Mouse (Mus musculus): Measurements from ENCODE around the gene Procr. TPM values are rescaled to one million over a fixed set of nuclear protein-coding genes. Genes with fewer than 3 reads are reported as not detected.
A peak's percentile ranks its signal among the peaks of the same experiment; 100 is the strongest.

Gene Procr
- polyA plus RNA-seq, 1 experiment from 2014 or later, result 2.4 TPM

DNA sequence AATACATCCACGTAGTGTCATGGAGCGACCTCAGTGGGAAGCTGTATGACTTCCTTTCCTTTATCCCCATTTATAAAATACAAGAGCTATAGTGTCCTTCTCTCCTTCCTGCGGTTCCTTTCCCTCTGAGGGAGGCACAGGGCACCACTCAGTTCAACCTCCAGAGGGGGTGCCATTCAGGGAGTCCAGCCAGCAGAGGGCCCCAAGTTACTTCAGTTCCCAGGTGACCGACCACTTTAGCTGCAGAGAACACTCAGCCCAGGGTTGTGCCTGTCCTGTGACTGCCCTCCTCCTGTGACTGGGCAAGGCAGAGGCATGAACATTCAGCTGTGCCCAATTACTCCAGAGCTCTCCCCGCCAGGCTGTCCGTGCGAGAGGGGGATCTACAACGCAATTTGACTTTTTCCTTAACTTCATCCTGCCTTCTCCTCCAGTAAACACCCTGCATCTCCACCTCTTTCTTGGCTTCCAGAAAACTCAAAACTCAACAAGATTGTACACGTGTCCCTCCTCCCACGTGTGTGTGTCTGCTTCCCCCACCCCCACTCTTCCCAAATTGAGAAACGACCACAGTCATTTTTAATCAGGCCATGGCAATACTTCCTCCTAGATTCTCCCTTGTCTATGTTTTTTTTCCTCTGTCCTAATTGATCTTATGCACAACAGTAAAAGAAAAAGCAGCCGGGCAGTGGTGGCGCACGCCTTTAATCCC is 6.1 kb downstream of the Procr start:
- Histone ChIP-seq H3K27me3 (no peaks in the 10 kb centered on the region), H3K9me3 (no peaks in the 10 kb centered on the region), H3K9ac (replicated peaks) (no peak overlapping the region), H3K36me3 (no peaks in the 10 kb centered on the region), H3K4me1 (replicated peaks) (no peaks in the 10 kb centered on the region), H3K4me3 (replicated peaks) (no peak overlapping the region), H3K4me2 (replicated peaks) (no peak overlapping the region), H3K27ac (no peak overlapping the region)
- no peak for ATAC-seq
- 64% methylated on average over 14 of the region's 14 CpGs for WGBS

DNA sequence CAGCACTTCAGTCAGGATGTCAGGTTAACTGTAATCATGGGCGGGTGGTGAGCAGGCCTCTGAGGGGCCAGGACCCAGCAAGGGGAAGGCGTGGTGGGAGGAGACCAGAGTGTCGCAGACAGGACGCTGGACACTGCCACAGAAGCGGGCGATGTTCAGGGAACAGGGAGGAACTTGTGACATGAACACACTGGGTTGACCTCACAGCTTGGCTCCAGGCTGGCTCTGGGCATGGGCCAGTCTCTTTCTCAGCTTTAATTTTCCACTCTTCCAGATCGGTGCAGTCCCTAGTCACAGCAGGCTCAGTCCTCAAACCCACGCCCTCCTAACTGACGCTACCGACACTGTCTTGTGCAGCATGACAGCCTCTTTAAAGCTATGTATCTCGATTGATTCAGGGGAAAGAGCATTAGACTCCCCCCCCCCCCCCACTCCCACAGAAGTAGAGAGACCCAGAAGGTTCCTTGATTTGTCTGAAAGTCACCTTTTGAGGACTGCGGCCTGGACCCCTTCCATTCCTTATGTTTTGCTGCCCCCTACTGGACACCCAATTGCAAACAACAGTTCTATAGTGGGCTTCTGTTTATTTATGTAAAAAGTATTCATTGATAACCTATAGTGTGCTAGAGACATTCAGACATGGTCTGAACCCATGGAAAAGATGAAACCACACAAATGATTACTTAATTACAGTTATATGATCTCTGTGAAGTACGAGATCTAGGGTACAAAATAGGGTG is 13.9 kb downstream of the Procr start:
- Histone ChIP-seq H3K36me3 (no peaks in the 10 kb centered on the region), H3K27ac (no peak overlapping the region), H3K9me3 (no peaks in the 10 kb centered on the region), H3K4me2 (replicated peaks) (no peak overlapping the region), H3K4me3 (replicated peaks) (no peak overlapping the region), H3K9ac (replicated peaks) (no peak overlapping the region), H3K4me1 (replicated peaks) (no peaks in the 10 kb centered on the region), H3K27me3 (0 out of 2 replicates have a peak, but pooled peaks cover 8% of the 10 kb centered on the region)
- peak; percentile 89 for ATAC-seq
- WGBS, result 52% methylated on average over 13 of the region's 13 CpGs

DNA sequence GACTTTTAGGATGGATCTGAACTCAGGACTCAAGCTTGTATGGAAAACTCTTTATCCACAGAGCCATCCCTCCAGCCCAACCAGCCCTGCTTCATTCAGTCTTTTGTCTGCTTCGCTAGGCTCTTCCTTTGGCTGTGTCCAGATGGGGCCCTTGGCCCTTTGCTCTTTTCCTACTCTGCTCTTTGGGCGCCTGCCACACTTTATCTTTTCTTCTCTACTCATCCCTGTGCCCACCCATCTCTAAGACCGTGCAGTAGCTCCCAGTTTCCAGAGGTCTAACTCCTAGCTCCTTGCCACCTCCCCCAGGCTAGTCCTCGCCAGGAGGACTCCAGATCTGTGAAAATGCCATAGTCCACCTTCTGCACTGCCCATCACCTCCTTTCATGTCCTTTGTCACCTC is 22.7 kb downstream of the Procr start:
- H3K4me1 ChIP-seq (replicated peaks), result peaks cover 32% of the 10 kb centered on the region
- 61% methylated on average over 4 of the region's 4 CpGs for WGBS
- peaks cover 25% of the 10 kb centered on the region for H3K27me3 ChIP-seq

DNA sequence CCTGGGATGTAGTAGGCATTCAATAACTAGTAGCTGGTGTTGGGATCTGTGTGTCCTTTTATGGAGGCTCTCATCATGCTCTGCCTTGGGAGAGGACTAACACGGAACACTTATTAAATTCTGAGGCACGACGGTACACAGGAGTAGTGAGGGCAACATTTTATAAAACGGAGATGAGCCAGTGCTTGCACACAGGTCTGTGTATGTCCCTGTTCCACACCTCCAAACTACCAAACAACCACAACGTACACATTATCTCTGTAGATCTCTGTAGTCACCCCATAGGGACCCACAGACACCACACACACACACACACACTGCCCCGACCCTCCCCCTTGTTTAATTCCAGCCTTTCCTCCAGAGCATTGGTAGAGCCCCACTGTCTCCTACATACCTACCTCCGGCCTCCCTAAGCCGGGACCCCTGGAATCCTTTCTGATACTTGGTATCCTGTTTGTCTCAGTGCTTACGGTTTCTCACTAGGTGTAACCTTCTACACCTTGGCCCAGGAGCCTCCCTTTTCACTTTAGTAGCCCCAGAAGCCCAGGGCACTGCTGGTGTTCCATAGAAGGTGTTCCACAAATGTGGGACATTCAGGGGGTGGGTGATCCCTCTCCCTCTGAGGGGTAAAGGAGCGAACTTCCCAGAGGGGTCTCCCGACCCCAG is 23.5 kb downstream of the Procr start:
- H3K9me3 ChIP-seq, result no peaks in the 10 kb centered on the region
- ATAC-seq, result peak; percentile 22; the same call in 1 of the 2 replicates
- H3K36me3 ChIP-seq, result no peaks in the 10 kb centered on the region
- H3K27ac ChIP-seq, result no peak overlapping the region
- H3K27me3 ChIP-seq, result peaks cover 25% of the 10 kb centered on the region
- peak overlapping the region; percentile 79 for H3K4me3 ChIP-seq (replicated peaks)
- peak overlapping the region; percentile 96; the same call in 1 of the 2 replicates for H3K9ac ChIP-seq (replicated peaks)
- 60% methylated on average over 11 of the region's 11 CpGs for WGBS
- peaks cover 38% of the 10 kb centered on the region for H3K4me1 ChIP-seq (replicated peaks)
- H3K4me2 ChIP-seq (replicated peaks), result peak overlapping the region; percentile 74

More for the DNA sequence above, 22.7 kb downstream of the Procr start:
- Histone ChIP-seq H3K36me3 (no peaks in the 10 kb centered on the region), H3K9me3 (no peaks in the 10 kb centered on the region), H3K4me3 (replicated peaks) (no peak overlapping the region), H3K27ac (no peak overlapping the region), H3K4me2 (replicated peaks) (no peak overlapping the region), H3K9ac (replicated peaks) (no peak overlapping the region)
- ATAC-seq, result no peak

DNA sequence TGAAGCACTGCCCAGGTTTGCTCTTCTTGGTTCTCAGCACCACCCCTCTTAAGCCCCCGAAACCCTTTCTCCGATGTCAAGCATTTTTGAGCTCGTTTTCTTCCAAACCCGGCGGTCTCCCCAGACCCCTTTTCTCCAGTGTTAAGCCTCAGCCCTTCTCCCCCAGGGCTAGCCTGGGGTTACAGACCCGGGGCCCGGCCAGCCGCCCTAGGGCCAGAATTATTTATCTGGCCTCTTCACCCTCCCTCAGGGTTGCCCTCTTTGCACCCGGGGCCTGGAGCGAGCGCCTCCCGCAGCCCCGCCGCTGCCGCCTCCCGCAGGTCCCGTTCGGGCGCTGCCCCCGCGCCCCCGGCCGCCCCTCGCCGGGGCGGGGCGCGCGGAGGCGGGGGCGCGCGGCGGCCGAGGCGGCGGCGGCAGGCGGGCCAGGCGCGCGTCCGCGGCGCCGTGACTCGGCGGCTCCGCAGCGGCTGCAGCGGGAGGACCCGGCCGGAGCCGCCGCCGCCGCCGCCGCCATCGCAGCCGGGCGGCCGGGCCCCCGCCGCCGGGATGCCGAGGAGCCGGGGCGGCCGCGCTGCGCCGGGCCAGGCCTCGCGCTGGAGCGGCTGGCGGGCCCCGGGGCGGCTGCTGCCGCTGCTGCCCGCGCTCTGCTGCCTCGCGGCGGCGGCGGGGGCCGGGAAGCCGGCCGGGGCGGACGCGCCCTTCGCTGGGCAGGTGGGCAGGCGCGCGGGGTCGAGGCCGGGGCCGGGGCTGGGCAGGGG is 24.2 kb downstream of the Procr start, which contains the start of gene Mmp24:
TSS of gene Mmp24 (plus strand) at position 416 of the 758 bp plus-strand sequence.
- Histone ChIP-seq H3K4me2 (replicated peaks) (peak within 1 kb of the TSS; percentile 74), H3K27ac (peak within 1 kb of the TSS; percentile 84), H3K9me3 (no peaks in the 10 kb centered on the region), H3K9ac (replicated peaks) (peak within 1 kb of the TSS; percentile 96), H3K4me1 (replicated peaks) (peaks cover 38% of the 10 kb centered on the region), H3K27me3 (peaks cover 25% of the 10 kb centered on the region), H3K36me3 (no peaks in the 10 kb centered on the region), H3K4me3 (replicated peaks) (peak within 1 kb of the TSS; percentile 79)
- no peak; the same call in 1 of the 2 replicates for ATAC-seq
- WGBS, result 2% methylated on average over 38 of the region's 100 CpGs

DNA sequence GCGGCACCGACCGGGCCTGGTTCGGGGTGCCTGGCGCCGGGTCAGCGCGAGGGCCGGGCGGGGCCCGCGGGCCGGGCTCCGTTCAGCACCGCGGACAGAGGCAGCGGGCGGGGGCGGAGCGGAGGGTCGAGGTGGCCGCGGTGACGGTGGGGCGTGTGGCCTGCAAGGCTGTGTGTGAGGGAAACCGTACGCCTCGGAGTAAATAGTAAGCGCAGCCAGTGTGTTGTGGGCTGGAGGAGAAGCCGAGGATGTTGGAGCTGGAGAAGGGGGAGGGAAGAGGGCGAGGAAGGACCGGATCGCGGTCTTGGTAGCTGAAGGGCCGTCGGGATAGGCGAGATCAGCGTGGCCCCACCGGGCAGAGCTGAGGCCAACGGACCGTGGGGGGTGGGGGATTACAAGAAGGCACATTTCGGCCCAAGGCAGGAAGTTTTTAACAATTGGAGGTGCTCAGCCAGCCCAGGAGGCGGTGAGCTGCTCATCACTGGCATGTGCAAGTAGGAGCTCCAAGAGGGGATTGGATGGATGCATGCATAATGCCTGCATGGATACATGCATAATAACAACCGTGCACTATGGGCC is 24.9 kb downstream of the Procr start:
- H3K9ac ChIP-seq (replicated peaks), result peak overlapping the region; percentile 96
- H3K36me3 ChIP-seq, result no peaks in the 10 kb centered on the region
- H3K4me3 ChIP-seq (replicated peaks), result peak overlapping the region; percentile 79
- H3K4me1 ChIP-seq (replicated peaks), result peaks cover 38% of the 10 kb centered on the region
- H3K4me2 ChIP-seq (replicated peaks), result peak overlapping the region; percentile 74
- H3K9me3 ChIP-seq, result no peaks in the 10 kb centered on the region
- H3K27me3 ChIP-seq, result peaks cover 25% of the 10 kb centered on the region
- under 1% methylated on average over 43 of the region's 44 CpGs for WGBS
- peak overlapping the region; percentile 84 for H3K27ac ChIP-seq
- ATAC-seq, result peak; percentile 80

DNA sequence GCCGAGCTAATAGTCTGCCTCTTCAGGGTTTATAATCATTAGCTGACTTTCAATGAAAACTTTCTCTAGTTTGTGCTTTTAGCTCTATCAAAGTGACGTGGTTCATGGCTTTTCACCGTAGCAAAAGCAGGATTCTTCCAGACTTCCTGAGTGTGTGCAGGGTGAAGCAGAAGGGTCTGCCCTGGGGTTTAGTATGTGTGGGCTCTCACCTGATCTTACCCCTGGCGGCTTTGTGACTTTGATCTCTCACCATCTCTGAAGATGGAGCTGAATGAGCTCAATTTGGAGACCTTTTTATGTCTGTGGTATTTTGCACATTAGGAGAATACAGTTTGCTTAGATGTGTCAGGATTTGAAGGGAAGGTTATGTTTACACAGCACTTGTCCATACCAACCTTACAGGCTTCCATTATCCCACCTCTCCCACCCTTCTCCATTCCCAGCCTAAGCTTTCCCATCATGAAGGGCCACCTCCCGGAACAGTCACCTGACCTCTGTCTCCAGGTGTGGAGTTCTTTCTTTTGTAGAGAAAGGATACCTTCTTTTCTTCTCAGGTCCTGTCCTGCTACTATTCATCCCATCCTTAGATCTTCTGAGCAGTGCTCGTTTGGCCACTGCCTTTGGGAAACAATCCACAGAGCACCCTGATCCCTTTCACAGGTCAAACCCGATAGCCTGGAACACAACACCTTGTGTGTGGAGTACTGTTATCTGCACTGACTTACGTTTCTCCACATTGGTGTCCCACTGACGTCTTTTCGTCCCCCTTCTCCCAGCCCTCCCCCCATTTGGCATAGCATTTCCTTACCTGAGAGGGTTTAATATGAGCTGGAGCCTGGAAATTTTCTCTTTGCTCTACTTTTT is 26.1 kb downstream of the Procr start:
- H3K36me3 ChIP-seq, result no peaks in the 10 kb centered on the region
- H3K4me2 ChIP-seq (replicated peaks), result peak overlapping the region; percentile 74; the same call in 1 of the 2 replicates
- H3K4me1 ChIP-seq (replicated peaks), result peaks cover 38% of the 10 kb centered on the region
- no peak overlapping the region for H3K4me3 ChIP-seq (replicated peaks)
- H3K27ac ChIP-seq, result no peak overlapping the region
- no peak overlapping the region for H3K9ac ChIP-seq (replicated peaks)
- ATAC-seq, result no peak
- no peaks in the 10 kb centered on the region for H3K9me3 ChIP-seq
- WGBS, result 75% methylated on average over 10 of the region's 10 CpGs
- H3K27me3 ChIP-seq, result peaks cover 25% of the 10 kb centered on the region

DNA sequence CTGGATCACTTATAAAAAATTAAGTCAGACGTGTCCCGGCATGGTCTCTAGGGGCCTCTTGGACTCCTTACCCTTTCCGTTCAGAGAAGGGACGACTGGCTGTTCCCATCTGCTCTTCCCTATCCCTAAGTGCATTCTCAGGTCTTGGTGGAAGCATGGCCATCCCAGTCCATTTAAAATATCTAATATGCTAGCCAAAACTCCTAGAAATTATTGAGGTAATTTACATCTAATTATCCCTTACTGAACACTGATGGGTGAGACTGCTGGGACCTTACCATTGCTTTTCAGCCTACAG is 26.7 kb downstream of the Procr start:
- H3K36me3 ChIP-seq, result no peaks in the 10 kb centered on the region
- H3K27ac ChIP-seq, result no peak overlapping the region
- H3K4me2 ChIP-seq (replicated peaks), result 0 out of 2 replicates have a peak overlapping the region, but pooled peaks have one; percentile 7
- WGBS, result 53% methylated on average over 4 of the region's 4 CpGs
- H3K4me1 ChIP-seq (replicated peaks), result peaks cover 38% of the 10 kb centered on the region
- no peak for ATAC-seq
- H3K4me3 ChIP-seq (replicated peaks), result no peak overlapping the region
- H3K9ac ChIP-seq (replicated peaks), result no peak overlapping the region
- no peaks in the 10 kb centered on the region for H3K9me3 ChIP-seq
- peaks cover 22% of the 10 kb centered on the region for H3K27me3 ChIP-seq

DNA sequence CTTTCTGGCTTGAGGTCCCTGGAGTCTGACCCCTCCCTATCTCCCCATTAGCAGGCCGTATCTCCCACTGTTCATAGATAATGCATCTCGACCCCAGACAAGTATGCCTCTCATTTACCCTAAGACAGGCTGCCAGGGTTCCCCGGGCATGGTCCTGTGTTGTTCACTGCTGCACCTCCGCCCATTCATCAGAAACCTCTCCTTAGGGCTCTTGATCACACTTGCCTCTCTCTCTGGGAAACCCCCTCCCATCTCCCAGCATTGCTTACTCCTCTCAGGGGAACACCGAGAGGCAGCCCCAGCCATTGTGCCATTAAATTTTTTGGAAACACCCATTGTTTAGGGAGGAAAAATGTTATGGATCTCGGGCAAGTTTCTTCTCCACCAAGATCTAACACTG is 27.1 kb downstream of the Procr start:
- H3K4me1 ChIP-seq (replicated peaks), result peaks cover 38% of the 10 kb centered on the region
- H3K36me3 ChIP-seq, result no peaks in the 10 kb centered on the region
- no peak overlapping the region for H3K4me3 ChIP-seq (replicated peaks)
- peaks cover 20% of the 10 kb centered on the region for H3K27me3 ChIP-seq
- H3K27ac ChIP-seq, result no peak overlapping the region
- no peaks in the 10 kb centered on the region for H3K9me3 ChIP-seq
- 0 out of 2 replicates have a peak overlapping the region, but pooled peaks have one; percentile 7 for H3K4me2 ChIP-seq (replicated peaks)
- no peak for ATAC-seq
- H3K9ac ChIP-seq (replicated peaks), result no peak overlapping the region
- WGBS, result 50% methylated on average over 6 of the region's 6 CpGs

DNA sequence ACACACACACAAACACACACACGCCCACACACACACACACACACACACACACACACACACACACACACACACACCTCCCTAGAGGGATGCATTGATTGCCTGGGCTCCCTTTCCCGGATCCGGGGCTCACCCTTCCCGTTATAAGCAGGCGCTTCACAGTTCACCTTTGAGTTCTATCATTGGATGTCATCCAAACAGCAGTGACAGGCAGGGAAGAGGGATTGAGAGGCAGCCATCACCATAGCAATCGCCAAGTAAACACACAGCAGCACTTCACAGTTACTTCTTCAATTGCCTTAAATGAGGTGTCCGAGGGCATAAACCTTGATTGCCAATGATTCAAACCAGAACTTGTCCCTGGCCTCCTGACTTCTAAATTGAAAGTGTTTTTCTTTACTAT is 28.1 kb downstream of the Procr start:
- Histone ChIP-seq H3K4me1 (replicated peaks) (peaks cover 38% of the 10 kb centered on the region), H3K27ac (no peak overlapping the region), H3K36me3 (no peaks in the 10 kb centered on the region), H3K9me3 (no peaks in the 10 kb centered on the region), H3K4me2 (replicated peaks) (no peak overlapping the region), H3K4me3 (replicated peaks) (no peak overlapping the region), H3K27me3 (peaks cover 9% of the 10 kb centered on the region), H3K9ac (replicated peaks) (no peak overlapping the region)
- WGBS, result 59% methylated on average over 7 of the region's 7 CpGs
- no peak for ATAC-seq

All from midbrain, embryonic 13.5 days (tissue).